Mouse (Mus musculus) small intestine, adult 2 months (tissue): ENCODE measurements around the gene Strip1.

Source experiments
- CTCF ChIP-seq: fragments of 200-500 bp; IDR thresholded peaks from 2 replicates; pipeline ENCODE4 v1.5.1; 2012; ENCODE audit warnings: low read depth, mild to moderate bottlenecking, control low read depth, inconsistent platforms, low read length, moderate library complexity, mixed read lengths; ENCODE audit not compliant: insufficient replicate concordance, insufficient read length; ENCODE audit errors: extremely low read depth
- POLR2A ChIP-seq: fragments of 200-500 bp; IDR thresholded peaks from 2 replicates; pipeline ENCODE4 v1.6.1; 2012; ENCODE audit warnings: low read depth, mild to moderate bottlenecking, control low read depth, inconsistent platforms, low read length, moderate library complexity

DNA sequence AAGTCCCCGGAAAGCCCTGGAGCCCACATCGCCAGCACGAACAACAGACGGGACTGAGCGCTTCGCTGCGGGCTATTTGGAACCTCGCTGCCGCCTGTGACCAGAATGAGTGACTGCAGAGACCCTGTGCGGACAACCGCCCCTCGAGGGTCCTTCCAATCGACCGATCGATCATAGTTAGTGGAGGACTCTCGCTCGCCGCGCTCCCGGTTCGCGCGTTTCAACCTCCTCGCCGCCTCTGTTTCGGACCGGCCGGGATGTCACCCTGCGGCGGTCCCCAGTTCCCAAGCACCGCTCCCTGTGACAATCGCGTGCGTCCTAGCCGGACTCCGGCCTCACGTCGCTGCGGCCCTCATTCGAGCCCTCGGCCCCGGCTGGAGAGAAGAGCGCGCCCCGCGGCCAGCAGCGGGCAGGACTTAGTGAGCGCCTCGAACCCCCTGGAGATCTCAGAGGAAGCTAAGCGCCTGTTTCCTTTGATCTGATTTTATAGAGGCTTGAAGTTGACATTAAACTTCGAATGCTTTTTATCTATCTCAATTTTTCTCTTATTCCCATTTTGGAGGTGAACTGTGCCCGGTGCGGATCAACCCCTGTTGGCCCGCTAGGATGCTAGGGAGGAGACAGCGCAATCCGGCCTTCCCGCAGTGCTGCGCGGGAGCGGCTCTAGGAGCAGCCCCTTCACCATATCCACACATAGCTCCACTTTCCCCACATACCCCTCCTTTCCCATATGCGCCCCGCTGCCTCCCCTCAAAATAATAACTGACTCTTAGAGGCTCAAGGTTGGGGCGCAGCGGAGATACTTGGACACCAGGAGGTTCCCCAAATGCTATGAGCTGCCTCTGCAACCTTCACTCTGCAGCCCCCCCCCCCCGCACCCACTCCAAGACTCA, 48.4 kb downstream of the Strip1 start:
- TF ChIP-seq CTCF (no peak), POLR2A (no peak)
